Mouse (Mus musculus): ENCODE results near the gene Mcm6.
"Not testable (repeated sequence)": the region's sequence is repeated elsewhere in the genome, so short reads cannot be mapped to it uniquely, and the experiment has no call there.

Gene Mcm6

DNA sequence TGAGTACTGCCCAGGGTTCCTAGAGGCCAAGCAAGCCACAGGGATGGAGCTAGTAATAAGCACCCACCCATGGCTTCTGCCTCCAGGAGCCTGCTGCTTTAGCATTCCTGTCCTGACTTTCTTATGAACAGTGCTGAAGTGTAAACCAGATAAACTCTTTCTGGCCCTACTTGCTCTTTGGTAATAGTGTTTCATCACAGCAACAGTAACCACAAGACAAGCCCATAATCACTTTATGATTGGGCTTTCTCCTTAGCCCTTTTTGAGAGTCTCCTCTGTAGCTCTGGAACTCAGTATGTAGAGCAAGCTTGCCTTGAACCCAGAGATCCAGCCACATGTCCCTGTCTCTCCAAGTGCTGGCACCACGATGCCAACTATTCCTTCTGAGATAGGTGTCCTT, 29.2 kb downstream of the Mcm6 start:
- in situ Hi-C loops (cut with MboI, MseI): loop anchor here (5.0 to 10.0 kb wide), 2 partner anchors 53 to 156 kb away; no protein-coding TSS in a partner anchor

DNA sequence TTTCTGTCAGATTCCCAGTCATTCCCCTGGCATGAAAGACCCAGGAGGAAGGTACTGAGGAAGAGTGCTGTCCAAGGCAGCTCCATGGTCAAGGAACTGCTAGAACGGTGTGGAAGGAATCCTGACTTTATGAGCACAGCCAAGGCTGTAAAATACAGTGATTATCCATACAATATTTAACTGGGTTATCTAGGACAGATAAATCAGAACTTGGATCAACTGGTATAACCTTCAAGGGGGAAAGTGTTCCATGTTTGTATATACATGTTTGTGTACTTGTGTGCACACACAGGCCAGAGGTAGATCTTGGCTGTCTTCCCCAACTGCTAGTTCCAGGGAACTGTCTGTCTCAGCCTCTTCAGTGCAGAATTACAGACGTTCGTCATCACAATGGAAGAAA, 31.2 kb downstream of the Mcm6 start, which contains the start of gene Lct:
Gene Lct (minus strand): TSS at position 101 of the 400 bp plus-strand sequence.
- in situ Hi-C loops (cut with MboI, MseI): no loop called here

DNA sequence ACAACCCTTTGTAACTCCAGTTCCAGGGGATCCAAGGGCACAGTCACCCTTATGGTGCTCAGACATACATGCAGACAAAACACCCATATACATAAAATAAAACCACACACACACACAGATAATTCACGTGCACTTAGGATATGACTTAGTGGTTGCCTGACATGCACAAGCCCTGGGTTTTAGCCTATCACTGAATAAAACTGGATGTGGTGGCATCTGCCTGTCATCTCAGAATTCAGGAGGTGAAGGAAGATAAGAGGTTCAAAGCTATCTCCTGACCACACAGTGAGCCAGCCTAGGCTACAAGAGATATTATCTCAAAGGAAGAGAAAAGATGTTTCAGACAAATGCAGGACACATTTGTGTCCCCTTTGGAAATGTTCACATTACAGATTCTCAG, 32.3 kb downstream of the Mcm6 start:
- in situ Hi-C loops (cut with MboI, MseI): no loop called here

DNA sequence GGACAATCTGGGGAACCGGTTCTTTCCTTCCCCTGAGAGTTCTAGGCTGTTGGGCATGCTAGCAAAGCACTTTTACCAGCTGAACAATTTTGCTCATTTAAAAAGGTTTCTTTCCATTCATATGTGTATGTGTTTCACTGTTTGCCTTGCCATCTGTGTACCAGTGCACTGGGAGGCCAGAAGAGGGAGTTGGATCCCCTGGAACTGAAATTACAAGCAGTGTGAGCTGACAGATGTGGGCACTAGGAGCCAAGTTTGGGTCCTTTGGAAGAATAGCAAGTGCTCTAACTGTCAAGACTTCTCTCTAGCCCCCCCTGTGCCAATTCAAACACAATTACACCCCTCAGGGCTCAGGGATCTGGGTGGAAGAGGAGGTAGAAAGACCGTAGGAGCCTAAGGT, 34.7 kb downstream of the Mcm6 start:
- in situ Hi-C loops (cut with MboI, MseI): no loop called here

DNA sequence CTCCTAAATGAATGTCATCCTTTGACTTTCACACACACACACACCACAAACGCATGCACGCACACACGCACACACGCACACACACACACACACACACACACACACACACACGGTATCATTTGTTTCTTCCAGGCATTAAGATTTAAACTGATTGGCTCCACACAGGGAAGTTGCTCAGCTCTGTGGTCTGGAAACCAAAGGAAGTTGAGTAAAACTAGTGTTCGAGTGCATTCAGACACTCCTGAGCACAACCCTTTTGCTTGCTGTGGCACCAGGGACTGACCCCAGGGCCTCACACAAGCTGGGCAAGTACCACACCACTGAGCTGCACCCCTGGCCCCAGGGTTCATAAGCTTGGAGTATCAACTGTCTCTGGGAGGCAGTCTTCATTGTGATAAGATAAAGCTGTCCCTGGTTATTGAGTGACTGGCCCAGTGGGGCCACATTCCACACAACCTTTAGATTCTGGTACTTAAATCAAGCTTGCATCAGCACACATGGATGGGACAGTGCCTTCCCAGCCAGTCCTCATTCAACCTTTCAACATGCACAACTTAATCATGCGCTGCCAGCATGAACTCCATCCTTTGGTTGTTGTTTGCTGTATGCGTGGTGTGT, 36.3 kb downstream of the Mcm6 start:
- in situ Hi-C loops (cut with MboI, MseI): no loop called here

DNA sequence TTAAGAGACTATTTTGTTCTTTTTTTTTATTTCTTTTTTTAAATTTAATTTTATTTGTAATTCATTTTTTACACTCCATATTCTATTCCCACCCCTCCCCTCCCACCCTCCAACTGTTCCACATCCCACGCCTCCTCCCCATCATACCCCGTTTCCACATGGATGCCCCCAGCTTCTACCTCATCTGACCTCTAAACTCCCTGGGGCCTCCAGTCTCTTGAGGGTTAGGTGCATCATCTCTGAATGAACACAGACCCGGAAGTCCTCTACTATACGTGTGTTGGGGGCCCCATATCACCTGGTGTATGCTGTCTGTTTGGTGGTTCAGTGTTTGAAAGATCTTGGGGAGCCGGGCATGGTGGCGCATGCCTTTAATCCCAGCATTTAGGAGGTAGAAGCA, 40.2 kb downstream of the Mcm6 start:
- in situ Hi-C loops (cut with MboI, MseI): not testable (repeated sequence)

DNA sequence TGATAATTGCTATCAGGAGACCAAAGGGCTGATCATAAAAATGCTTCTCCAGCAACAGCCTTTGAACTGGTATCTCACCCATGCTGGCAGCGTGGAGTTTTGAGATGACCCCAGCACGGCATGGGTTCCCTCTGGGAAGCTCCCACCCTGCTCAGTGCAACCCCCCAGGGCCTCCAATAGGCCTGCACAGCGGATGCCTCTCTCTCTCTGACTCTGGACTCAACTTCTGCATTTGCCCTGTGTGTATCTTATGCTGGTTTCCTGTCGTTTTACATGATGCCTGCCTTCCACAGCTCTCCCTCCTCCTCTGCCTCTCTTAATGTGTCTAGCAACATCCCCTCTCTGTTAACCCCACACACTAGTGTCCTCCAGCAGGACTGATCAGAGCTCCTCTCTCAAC, 44.8 kb downstream of the Mcm6 start:
- in situ Hi-C loops (cut with MboI, MseI): no loop called here

DNA sequence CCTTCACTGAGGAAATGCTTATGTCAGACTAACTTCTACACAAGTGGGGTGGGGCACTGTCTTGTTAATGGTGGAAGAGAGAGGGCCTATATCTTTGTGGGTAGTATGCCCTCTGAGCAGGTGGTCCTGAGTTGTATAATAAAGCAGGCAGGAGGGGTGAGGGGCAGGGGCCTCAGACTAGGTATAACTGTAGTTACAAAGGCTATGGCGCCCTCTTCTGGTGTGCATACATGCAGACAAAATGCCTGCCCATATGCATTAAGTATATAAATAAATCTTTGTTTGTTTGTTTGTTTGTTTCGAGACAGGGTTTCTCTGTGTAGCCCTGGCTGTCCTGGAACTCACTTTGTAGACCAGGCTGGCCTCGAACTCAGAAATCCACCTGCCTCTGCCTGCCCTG, 50.4 kb downstream of the Mcm6 start:
- in situ Hi-C loops (cut with MboI, MseI): no loop called here

DNA sequence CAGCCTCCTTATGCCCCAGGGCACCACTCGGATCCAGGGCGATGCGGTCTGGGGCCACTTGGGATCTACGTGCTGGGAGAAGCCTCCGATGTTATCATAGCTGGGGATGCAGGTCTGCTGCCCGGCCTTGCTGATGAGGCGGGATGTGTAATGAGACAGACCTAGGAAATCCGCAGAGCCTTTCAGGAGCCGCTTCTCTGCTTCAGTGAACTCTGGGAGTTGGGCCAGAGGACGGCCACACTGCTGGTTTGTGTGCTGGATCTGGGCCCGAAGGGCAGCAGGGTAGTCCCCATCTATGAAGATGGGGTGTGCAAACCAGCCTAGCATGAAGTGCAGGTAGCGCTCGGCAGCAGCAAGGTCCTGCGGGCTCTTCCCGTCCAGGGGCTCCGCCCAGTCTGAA, 55.6 kb downstream of the Mcm6 start:
- in situ Hi-C loops (cut with MboI, MseI): no loop called here

DNA sequence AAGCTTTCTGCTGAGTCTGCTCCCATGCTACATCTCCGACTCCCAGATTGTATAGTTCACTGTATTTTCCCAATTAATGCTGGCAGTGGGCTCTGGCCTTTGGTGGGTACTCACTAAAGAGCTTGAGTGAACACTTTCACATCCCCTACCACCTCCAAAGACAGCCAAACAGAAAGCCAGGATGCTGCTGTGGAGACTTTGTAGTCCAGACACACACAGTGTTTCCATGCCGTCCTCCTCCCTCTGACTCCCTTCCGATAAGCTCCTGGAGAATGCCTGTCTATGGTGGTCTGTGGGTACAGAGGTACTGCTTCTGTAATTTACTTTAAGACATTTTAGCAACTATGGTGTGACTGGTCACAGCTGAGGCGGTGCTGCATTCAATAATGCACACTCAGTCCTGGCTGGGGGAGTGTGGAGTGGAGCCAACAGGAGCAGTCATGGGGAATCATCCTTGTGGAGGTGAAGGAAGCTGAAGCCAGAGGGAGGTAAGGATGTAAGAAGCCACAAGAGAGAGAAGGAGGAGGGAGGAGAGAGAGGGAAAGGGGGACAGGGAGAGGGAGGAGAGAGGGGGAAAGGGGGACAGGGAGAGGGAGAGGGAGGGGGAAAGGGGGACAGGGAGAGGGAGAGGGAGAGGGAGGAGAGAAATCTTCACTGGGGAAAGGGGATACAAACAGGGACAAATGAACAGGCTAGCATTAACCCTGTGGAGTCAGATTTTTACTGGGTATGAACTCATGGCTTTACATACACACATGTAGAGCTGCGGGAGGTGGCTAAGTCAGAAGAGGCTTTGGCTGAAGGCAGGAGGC, 63.5 kb downstream of the Mcm6 start:
- in situ Hi-C loops (cut with MboI, MseI): loop anchor here (10.0 to 25.0 kb wide), 2 partner anchors 809 to 949 kb away; no protein-coding TSS in a partner anchor

DNA sequence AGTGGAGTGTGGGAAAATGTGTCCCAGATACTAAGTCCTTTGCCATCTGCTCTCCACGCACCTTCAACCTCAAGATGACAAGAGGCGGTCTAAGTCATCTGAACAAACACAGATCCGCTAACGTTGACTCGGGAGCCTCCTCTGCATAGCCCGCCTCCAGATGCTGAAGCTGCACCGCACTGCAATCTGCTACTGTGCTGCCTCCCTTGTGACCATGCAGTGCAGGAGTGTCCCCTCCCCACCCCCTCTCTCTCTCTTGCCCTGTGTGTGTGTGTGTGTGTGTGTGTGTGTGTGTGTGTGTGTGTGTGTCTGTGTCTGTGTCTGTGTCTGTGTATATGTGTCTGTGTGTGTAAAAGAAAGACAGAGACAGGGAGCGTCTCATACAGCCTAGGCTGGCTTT, 64.2 kb downstream of the Mcm6 start:
- in situ Hi-C loops (cut with MboI, MseI): loop anchor here (10.0 to 25.0 kb wide), 2 partner anchors 808 to 950 kb away; no protein-coding TSS in a partner anchor

DNA sequence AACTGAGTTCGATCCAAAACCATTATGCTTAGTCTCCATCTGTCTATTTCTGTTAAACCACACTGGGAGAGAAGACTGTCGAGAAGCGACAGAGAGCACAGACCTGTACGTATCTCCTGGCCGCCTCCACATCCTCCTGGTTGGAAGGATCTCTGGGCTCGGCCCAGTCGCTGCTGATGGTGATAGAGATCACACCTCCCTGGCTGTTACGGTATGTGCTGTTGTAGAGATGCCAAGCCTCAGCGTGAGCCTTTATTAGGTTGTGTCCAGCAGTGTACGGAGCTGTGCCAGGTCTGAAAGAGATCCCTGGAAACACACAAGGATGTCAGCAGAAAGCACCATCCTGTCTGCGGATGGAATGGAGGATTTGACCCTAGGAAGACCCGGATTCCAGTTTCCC, 65.9 kb downstream of the Mcm6 start:
- in situ Hi-C loops (cut with MboI, MseI): loop anchor here (10.0 to 25.0 kb wide), 2 partner anchors 806 to 951 kb away; no protein-coding TSS in a partner anchor

DNA sequence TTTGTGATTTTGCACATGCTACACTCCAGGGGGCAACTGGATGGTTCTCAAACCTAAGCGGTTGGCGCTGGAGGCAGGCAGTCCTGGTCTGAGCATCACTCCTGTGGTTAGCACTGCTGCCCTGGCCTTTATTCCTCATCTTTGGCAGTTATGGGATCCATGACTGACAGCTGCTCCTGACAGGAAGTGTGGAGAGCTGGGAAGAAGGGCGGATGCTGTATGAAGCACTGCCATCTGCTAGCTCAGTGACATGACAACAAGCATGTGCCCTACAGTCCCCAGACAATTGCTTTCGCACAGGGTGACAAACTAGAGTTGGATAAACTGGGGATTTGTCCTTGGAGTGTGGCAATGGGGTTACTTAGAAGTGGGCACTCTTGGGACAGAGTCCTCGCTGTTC, 69.2 kb downstream of the Mcm6 start:
- in situ Hi-C loops (cut with MboI, MseI): loop anchor here (10.0 to 25.0 kb wide), 2 partner anchors 803 to 955 kb away; no protein-coding TSS in a partner anchor

DNA sequence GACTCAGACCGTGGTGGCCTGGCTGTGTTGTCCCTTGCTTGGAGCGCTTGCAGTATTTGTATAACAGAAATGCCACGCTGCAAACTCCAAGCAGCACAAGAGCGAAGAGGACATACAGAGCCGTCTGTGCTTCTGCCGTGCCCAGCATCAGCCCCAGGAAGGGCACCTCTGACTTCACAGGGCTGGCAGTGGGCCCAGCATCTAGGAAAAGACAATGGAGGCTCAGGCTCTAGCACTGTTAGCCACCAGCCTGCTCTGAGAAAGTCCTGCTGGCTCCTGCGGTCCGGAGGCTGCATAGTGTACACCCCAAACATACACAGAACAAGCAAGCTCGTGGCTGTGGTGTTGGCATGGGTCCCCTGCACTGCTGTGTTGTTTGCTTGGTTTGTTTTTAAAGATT, 74.3 kb downstream of the Mcm6 start:
- in situ Hi-C loops (cut with MboI, MseI): loop anchor here (10.0 to 25.0 kb wide), 2 partner anchors 550 to 798 kb away; no protein-coding TSS in a partner anchor

DNA sequence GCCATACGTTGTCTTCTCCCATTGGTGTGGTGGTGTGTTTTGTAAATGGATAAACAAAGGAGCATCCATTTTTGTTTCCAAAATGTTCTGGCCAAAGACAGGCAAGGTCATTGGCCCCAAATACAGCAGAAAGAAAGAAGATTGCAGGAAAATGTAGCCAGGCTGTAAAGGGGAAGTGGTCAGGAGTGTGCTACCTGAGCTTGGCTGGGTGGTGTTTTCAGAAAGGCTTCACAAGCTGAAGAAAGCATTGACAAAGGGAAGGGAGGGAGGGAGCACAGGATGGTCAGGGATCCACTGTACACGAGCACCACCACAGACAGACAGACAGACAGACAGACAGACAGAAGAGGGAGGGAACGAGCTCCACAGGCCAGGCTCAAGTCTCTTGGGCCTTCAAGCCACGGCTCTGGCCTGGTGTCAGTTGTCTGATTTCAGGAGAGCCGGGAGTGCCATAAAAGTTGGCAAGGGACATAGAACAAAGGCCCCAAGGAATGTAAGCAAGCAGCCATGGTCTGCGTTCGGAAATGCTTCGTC, 75.2 kb downstream of the Mcm6 start:
- in situ Hi-C loops (cut with MboI, MseI): loop anchor here (10.0 to 25.0 kb wide), 2 partner anchors 551 to 797 kb away; no protein-coding TSS in a partner anchor

DNA sequence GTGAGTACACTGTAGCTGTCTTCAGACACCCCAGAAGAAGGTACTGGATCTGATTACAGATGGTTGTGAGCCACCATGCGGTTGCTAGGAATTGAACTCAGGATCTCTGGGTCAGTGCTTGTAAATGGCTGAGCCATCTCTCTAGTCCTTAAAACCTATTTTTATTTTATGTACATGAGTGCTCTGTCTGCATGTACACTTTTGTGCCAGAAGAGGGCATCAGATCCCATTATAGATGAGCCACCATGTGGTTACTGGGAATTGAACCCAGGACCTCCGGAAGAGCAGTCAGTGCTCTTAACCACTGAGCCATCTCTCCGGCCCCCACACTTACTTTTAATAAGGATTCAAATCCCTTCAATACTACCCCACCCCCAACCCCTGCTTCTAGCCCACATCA, 76.5 kb downstream of the Mcm6 start:
- in situ Hi-C loops (cut with MboI, MseI): loop anchor here (10.0 to 25.0 kb wide), 2 partner anchors 552 to 796 kb away; no protein-coding TSS in a partner anchor

DNA sequence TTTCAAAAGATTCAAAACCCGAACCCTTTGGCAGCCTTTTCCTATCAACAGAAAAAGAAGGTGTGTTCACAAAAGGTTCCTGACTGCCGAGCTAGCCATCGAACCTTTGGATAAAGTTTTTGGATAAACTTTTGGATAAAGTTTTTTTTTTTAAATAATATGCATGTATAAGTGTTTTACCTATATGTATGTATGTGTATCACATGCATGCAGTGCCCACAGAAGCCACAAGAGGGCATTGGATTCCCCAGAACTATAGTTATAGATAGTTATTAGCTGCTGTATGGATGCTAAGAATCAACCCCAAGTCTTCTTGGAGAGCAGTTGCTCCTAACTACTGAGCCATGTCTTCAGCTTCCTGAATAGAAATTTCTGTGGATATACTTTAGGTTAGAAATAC, 77.7 kb downstream of the Mcm6 start:
- in situ Hi-C loops (cut with MboI, MseI): loop anchor here (10.0 to 25.0 kb wide), 2 partner anchors 553 to 794 kb away; no protein-coding TSS in a partner anchor

All from T-helper 1 cell (primary cell).